Mouse (Mus musculus): ENCODE results near the gene Sntn. TPM values are rescaled to one million over a fixed set of nuclear protein-coding genes. Genes with fewer than 3 reads are reported as not detected.

Sntn gene
- not detected for total RNA-seq (2021)

- no peak for DNase-seq
- intact Hi-C loops (cut with DNase I) = no loop called here
Measured at GRCm38 (mm10) chr14:13670576-13670975, at the start of gene Sntn. Gene Sntn (plus strand): TSS chr14:13670876.

- intact Hi-C loops (cut with DNase I) = no loop called here
- DNase-seq = no peak
Measured at GRCm38 (mm10) chr14:13649865-13650264, 20.8 kb upstream of the Sntn start.

GRCm38 (mm10) chr14:13651039-13651438 lies 19.6 kb upstream of the Sntn start:
- intact Hi-C loops (cut with DNase I) = no loop called here
- DNase-seq = no peak

- intact Hi-C loops (cut with DNase I) = no loop called here
- no peak for DNase-seq
Measured at GRCm38 (mm10) chr14:13651541-13652298, 19.0 kb upstream of the Sntn start.

GRCm38 (mm10) chr14:13686716-13687115 lies 16.0 kb downstream of the Sntn start:
- intact Hi-C loops (cut with DNase I) = no loop called here
- no peak for DNase-seq

- DNase-seq = no peak
- intact Hi-C loops (cut with DNase I) = no loop called here
Measured at GRCm38 (mm10) chr14:13690426-13690825, 19.8 kb downstream of the Sntn start.

GRCm38 (mm10) chr14:13732263-13732662 lies 61.6 kb downstream of the Sntn start:
- intact Hi-C loops (cut with DNase I) = no loop called here
- no peak for DNase-seq

Other genes with a start within 250 kb of the Sntn start
- gene Gm281, start 243.6 kb downstream of the Sntn start, total RNA-seq (2021) = not detected